Mouse (Mus musculus) adrenal gland, adult (tissue): ENCODE results near the gene H3f3b.

ENCODE experiments used
- DNase-seq, 2 experiments: peaks; one replicate each; pipeline ENCODE4 v3.0.0; 2022 to 2023; ENCODE audit warnings: low spot score in 1 of 2; ENCODE audit not compliant: inconsistent age in 2 of 2

Gene H3f3b

GRCm38 (mm10) chr11:116004186-116004823 is 23.5 kb downstream of the H3f3b start:
- no peak for DNase-seq

DNA sequence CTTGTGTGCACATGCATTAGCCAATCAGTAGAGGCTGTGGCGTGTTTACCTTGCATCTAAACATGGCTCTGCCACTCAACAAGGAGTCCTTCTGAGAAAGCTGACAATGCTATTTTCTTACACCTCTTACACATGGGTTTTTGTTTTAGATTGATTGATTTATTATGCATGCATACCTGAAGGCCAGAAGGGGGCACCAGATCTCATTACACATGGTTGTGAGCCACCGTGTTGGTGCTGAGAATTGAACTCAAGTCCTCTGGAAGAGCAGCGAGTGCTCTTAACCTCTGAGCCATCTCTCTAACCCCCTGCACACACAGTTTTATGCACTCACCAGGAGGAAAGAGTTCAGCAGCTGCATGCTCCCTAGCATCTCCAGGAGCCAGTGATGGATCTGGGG is 24.9 kb downstream of the H3f3b start:
- DNase-seq, result no peak

DNA sequence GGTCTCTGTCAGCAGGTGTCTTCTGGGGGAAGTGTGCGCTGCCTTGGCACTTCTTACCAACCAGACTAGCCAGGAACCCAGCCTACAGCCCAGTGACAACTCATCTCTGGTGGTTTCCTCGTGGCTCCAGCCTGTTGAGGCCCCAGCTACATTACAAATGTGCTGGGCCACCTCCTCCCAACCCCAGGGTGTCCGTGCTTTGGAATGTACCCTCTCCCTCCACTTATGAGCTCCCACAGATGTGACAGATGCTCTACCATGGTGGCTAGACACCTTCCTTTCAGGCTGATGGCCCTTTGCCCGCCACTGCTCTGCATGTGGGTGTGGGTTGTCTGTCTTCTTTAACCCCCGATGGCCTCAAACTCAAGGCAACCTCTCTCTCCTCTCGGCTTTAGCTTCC is 26.0 kb downstream of the H3f3b start:
- no peak for DNase-seq

GRCm38 (mm10) chr11:116000607-116001006 is 27.2 kb downstream of the H3f3b start:
- no peak for DNase-seq

- peak; percentile 71 to 90 for DNase-seq
These were observed 28.1 kb downstream of the H3f3b start for GRCm38 (mm10) chr11:115999538-116000143.

GRCm38 (mm10) chr11:115999027-115999426 is 28.7 kb downstream of the H3f3b start:
- no peak for DNase-seq

- DNase-seq, result no peak
These were observed 30.1 kb downstream of the H3f3b start for GRCm38 (mm10) chr11:115997662-115998061.

GRCm38 (mm10) chr11:115997047-115997446 is 30.7 kb downstream of the H3f3b start:
- no peak for DNase-seq

GRCm38 (mm10) chr11:115995256-115995655 is 32.5 kb downstream of the H3f3b start:
- peak; percentile 53 to 72 for DNase-seq

GRCm38 (mm10) chr11:115992098-115992497 is 35.7 kb downstream of the H3f3b start:
- DNase-seq, result no peak

GRCm38 (mm10) chr11:115989686-115990085 is 38.1 kb downstream of the H3f3b start:
- DNase-seq, result no peak

DNA sequence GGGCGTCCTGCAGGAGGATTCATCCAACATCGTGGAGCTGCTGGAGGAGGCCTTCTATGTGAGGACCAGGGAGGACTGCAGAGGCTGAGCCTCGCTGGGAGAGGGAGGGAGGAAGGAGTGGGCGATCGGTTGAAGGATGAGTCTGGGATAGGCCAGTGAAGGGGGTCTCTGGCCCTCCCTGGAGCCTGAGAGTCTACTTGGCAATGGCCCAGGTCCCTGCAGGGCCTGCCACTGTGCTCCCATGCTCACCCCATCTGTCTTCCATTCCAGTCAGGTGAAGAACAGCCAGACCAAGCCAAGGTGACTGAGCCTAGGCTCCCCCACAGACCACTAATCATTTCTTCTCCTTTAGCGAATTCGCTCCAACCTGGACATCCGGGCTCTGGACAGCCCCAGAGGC is 44.5 kb downstream of the H3f3b start:
- DNase-seq, result no peak

DNA sequence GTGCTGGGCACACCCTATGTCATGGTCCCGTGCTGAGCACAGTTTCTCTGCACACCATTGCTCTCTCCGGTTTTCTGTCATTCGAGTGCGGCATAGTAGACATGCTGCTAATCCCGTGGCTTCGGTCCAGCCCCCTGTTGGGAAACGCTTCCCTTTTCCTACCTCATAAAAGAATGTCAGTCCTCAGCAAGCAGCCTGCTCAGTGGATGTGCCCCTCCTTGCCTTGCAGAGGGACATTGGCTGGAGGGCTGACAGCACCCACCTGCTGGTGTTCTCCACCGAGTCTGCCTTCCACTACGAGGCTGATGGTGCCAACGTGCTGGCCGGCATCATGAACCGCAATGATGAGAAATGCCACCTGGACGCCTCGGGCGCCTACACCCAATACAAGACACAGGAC is 45.3 kb downstream of the H3f3b start:
- DNase-seq, result no peak

DNA sequence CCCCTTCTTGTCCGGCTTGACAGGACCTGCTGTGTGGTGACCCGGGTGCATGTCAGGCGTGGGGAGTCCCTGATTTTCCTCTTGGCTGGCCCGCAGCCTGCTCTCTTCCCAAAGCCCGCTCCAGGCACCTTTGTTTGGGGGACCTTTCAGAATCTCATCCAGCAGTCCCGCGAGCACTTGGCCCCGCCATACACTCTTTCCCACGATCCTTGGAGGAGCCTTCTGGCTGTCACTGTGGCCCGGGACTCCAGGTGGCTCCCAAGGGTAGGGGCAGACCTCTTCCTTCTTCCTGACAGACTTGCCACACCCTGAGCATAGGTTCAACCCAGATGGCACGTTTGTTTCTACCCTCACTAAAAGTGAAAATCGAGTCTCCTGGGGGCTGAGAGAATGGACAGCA is 52.2 kb downstream of the H3f3b start:
- DNase-seq, result no peak

GRCm38 (mm10) chr11:115975083-115975420 is 52.7 kb downstream of the H3f3b start:
- DNase-seq, result no peak

GRCm38 (mm10) chr11:115974309-115975082 is 53.3 kb downstream of the H3f3b start, which contains the start of gene Itgb4:
Itgb4 (plus strand) TSS chr11:115974709.
- peak in 1 of 2 experiments; percentile 25 for DNase-seq
